Mouse (Mus musculus) spleen, adult 2 months (tissue): ENCODE measurements at regions not wholly inside any gene's neighbourhood (a gene's known extent, or its start where the extent isn't known, plus 50 kb on each side); places are given as distances from the start of the nearest gene placed in this dataset.

Experiments used
- CTCF ChIP-seq: fragments of 200-500 bp; IDR thresholded peaks from 2 replicates; pipeline ENCODE4 v1.5.1; 2011; ENCODE audit warnings: mild to moderate bottlenecking, inconsistent platforms; ENCODE audit not compliant: insufficient read depth, insufficient read length, insufficient replicate concordance; ENCODE audit errors: extremely low read depth
- POLR2A ChIP-seq: fragments of 200-500 bp; IDR thresholded peaks from 2 replicates; pipeline ENCODE4 v1.6.1; 2011; ENCODE audit warnings: low read depth, low read length, inconsistent platforms

DNA sequence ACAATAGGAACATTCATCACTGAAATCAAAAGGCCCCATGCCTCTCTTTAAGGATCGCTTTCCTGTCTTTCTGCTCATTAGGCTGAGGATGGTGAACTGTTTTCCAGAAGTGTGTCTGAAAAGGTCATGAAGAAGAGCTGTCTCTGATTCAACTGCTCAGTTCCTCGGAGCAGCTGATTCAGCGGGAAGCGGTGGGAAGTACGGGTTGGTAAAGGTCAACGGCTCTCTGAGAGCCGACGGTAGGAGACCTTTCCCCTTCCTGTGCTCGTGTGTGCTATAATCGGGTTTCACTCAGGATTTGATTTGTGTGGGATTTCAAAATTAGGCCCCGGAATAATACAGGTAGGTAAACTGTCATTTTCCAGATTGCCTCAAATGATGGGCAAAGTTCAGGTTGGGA lies 210.5 kb downstream of the Kcnrg start:
- TF ChIP-seq CTCF: no peak
- TF ChIP-seq POLR2A: no peak
